Mouse (Mus musculus) bone marrow, adult 2 months (tissue): Measurements from ENCODE around the gene Rps3a1.

Experiments
- CTCF ChIP-seq: fragments of 200-500 bp; IDR thresholded peaks from 2 replicates; pipeline ENCODE4 v1.5.1; 2011; ENCODE audit warnings: low read length, control low read depth; ENCODE audit not compliant: control insufficient read depth, insufficient read depth
- POLR2A ChIP-seq: fragments of 200-500 bp; IDR thresholded peaks from 2 replicates; pipeline ENCODE4 v1.6.1; 2011; ENCODE audit warnings: low read depth, mild to moderate bottlenecking, control low read depth, low read length, borderline replicate concordance; ENCODE audit not compliant: control insufficient read depth

- no peak for TF ChIP-seq CTCF
- no peak for TF ChIP-seq POLR2A
Observed at GRCm38 (mm10) chr3:86139660-86140059, 2.8 kb downstream of the Rps3a1 start.
